Mouse (Mus musculus): ENCODE results near the gene Fam110c. TPM values are rescaled to one million over a fixed set of nuclear protein-coding genes. Genes with fewer than 3 reads are reported as not detected.
"Not testable (repeated sequence)": the region's sequence is repeated elsewhere in the genome, so short reads cannot be mapped to it uniquely, and the experiment has no call there.

Gene Fam110c
- polyA plus RNA-seq, 1 experiment from 2014 or later, result 6.9 TPM

DNA sequence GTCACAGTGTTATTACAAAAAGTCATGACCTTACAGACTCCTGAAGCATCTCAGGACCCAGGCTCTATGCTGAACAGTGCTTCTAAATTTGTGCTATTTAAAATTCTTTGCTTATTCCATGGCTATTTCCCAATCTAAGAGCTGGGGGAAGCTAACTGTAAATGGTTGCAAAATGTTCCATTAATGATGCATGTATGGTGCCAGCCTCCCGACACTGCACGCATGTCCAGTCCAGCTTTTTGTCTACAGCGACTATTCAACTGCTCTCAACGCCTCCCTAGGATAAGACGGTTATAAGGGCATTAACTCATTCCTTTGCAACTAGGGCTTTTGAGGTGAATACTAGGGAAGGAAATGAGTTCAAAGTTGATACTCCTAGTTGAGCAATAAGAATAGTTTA is 2.4 kb upstream of the Fam110c start:
- H3K4me1 ChIP-seq (ENCODE audit: insufficient read depth), result peaks cover 3% of the 10 kb centered on the region
- H3K36me3 ChIP-seq (replicated peaks; ENCODE audit: insufficient read depth, low read length), result no peaks in the 10 kb centered on the region
- TF ChIP-seq EP300 (IDR thresholded peaks at IDR 0.05; ENCODE audit: low read depth), result no peak
- no peak for TF ChIP-seq CTCF (IDR thresholded peaks at IDR 0.05; ENCODE audit: low read depth)
- H3K4me3 ChIP-seq (ENCODE audit: low read depth, low read length), result no peak overlapping the region
- no peak overlapping the region for H3K4me2 ChIP-seq (ENCODE audit: low read depth, low read length)
- ATAC-seq (no peak), DNase-seq (no peak)
- H3K27ac ChIP-seq (ENCODE audit: low read depth), result no peak overlapping the region
- 0 out of 2 replicates have a peak, but pooled peaks cover 3% of the 10 kb centered on the region for H3K27me3 ChIP-seq (ENCODE audit: insufficient read depth, low read length)
- 84% methylated on average over 5 of the region's 5 CpGs for WGBS (ENCODE audit: insufficient replicate concordance)
- H3K9me3 ChIP-seq (ENCODE audit: low read length), result no peaks in the 10 kb centered on the region
- H3K9ac ChIP-seq (replicated peaks), result no peak overlapping the region

DNA sequence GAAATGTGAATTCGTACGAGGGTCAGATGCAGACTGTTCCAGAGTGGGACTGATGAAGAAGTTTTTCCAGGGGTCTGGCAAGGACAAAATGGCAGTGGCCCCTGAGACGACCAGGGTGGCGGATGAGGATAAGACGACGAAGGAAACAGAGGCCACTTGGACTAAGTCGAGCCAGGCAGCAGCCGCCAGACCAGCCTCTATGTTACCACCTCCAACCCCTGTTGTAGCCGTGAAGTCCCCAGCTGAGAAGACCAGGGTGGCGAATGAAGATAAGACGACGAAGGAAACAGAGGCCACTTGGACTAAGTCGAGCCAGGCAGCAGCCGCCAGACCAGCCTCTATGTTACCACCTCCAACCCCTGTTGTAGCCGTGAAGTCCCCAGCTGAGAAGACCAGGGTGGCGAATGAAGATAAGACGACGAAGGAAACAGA is 710 bp downstream of the Fam110c start:
- peak; percentile 38 for ATAC-seq
- Histone ChIP-seq H3K27ac (ENCODE audit: low read depth) (peak overlapping the region; percentile 80), H3K4me3 (ENCODE audit: low read depth, low read length) (peak overlapping the region; percentile 71), H3K9ac (replicated peaks) (peak overlapping the region; percentile 76), H3K4me2 (ENCODE audit: low read depth, low read length) (peak overlapping the region; percentile 90), H3K4me1 (ENCODE audit: insufficient read depth) (peaks cover 17% of the 10 kb centered on the region)
- DNase-seq; H3K9me3 ChIP-seq (ENCODE audit: low read length); H3K36me3 ChIP-seq (replicated peaks; ENCODE audit: insufficient read depth, low read length); H3K27me3 ChIP-seq (ENCODE audit: insufficient read depth, low read length): not testable (repeated sequence)
- 0% methylated on average over 13 of the region's 18 CpGs for WGBS (ENCODE audit: insufficient replicate concordance)

DNA sequence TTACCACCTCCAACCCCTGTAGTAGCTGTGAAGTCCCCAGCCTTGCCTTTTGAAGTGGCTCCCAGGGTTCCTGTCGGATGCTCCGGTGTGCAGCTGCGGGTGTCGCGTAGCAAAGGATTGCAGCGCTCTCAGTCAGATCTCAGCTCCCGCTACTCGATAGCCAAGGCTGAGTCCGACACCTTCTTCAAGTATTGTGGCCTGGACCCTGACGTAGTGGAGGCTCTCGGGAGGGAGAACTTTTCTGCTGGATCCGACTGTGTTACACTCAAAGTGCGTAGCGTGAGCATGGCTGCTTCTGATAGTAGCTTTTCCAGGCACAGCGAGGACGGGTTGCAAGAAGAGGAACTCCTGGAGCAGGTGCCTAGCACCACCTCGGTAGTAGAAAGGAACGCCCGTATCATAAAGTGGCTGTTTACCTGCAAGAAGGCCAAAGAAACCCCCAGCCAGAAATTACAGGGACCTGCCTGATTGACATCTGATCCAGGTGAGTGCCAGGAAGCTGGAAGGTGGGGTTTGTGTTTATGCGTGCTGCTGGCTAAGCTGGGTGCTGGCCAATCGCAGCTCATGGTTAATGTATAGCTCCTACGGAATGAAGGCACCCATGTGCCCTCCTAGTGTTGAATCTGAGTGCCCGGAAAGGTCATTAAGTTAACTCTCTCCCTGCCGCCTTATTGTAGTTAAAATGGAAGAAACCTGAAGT is 1.3 kb downstream of the Fam110c start:
- Histone ChIP-seq H3K27ac (ENCODE audit: low read depth) (peak overlapping the region; percentile 77), H3K4me2 (ENCODE audit: low read depth, low read length) (peak overlapping the region; percentile 75), H3K36me3 (replicated peaks; ENCODE audit: insufficient read depth, low read length) (0 out of 2 replicates have a peak, but pooled peaks cover 4% of the 10 kb centered on the region), H3K9ac (replicated peaks) (peak overlapping the region; percentile 67), H3K4me1 (ENCODE audit: insufficient read depth) (peaks cover 18% of the 10 kb centered on the region), H3K27me3 (ENCODE audit: insufficient read depth, low read length) (0 out of 2 replicates have a peak, but pooled peaks cover 3% of the 10 kb centered on the region), H3K4me3 (ENCODE audit: low read depth, low read length) (peak overlapping the region; percentile 71), H3K9me3 (ENCODE audit: low read length) (no peaks in the 10 kb centered on the region)
- WGBS (ENCODE audit: insufficient replicate concordance), result 2% methylated on average over 24 of the region's 24 CpGs
- no peak for TF ChIP-seq EP300 (IDR thresholded peaks at IDR 0.05; ENCODE audit: low read depth)
- no peak for TF ChIP-seq CTCF (IDR thresholded peaks at IDR 0.05; ENCODE audit: low read depth)
- peak; percentile 71 for ATAC-seq
- peak; percentile 63 for DNase-seq

DNA sequence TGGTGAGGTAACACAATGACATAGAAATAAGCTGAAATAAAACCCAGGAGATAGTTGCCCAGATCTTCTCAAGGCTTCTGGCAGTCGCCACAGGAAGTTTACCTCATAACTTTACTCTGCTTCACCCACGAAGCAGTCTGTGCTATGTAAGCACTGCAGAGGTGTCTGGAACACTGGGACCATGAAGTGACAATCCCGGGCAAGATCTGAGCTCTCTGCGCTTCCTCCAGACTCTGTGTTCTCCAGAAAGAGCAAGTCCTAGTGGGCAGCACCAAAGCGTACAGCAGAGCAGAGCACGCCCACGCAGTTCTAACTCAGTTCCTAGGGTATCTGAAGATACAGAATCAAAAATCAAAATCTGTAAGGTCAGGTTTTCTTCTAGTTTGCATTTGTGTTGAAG is 3.4 kb downstream of the Fam110c start:
- H3K27ac ChIP-seq (ENCODE audit: low read depth), result no peak overlapping the region
- TF ChIP-seq EP300 (IDR thresholded peaks at IDR 0.05; ENCODE audit: low read depth), result no peak
- TF ChIP-seq CTCF (IDR thresholded peaks at IDR 0.05; ENCODE audit: low read depth), result no peak
- 67% methylated on average over 7 of the region's 7 CpGs for WGBS (ENCODE audit: insufficient replicate concordance)
- DNase-seq (no peak), ATAC-seq (no peak)
- 0 out of 2 replicates have a peak, but pooled peaks cover 3% of the 10 kb centered on the region for H3K27me3 ChIP-seq (ENCODE audit: insufficient read depth, low read length)
- H3K36me3 ChIP-seq (replicated peaks; ENCODE audit: insufficient read depth, low read length), result 0 out of 2 replicates have a peak, but pooled peaks cover 4% of the 10 kb centered on the region
- H3K9me3 ChIP-seq (ENCODE audit: low read length), result no peaks in the 10 kb centered on the region
- peaks cover 34% of the 10 kb centered on the region for H3K4me1 ChIP-seq (ENCODE audit: insufficient read depth)
- H3K9ac ChIP-seq (replicated peaks), result peak overlapping the region; percentile 38; the same call in 1 of the 2 replicates
- peak overlapping the region; percentile 75 for H3K4me2 ChIP-seq (ENCODE audit: low read depth, low read length)
- peak overlapping the region; percentile 71; the same call in 1 of the 2 replicates for H3K4me3 ChIP-seq (ENCODE audit: low read depth, low read length)

DNA sequence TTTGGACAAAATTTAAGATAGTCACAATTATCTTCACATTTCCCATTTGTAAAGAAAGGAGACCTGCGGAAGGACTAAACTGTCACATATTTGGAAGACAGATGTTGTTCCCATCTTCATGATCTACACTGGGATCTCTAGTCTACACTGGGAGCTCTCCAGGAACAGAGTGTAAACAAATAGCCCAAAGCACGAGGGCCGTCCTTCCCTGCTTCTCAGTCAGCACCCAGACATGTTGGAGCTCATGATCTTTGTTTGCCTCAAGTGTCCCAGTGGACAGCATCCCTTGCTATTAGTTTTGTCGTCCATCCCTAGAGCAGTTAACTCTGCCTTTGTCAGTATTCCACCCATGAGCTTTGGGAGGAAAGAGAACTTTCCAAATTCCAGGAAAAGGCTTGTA is 4.4 kb downstream of the Fam110c start:
- no peak overlapping the region for H3K4me3 ChIP-seq (ENCODE audit: low read depth, low read length)
- DNase-seq, result no peak
- no peak for ATAC-seq
- WGBS (ENCODE audit: insufficient replicate concordance), result 57% methylated on average over 4 of the region's 4 CpGs
- TF ChIP-seq EP300 (IDR thresholded peaks at IDR 0.05; ENCODE audit: low read depth) (no peak), CTCF (IDR thresholded peaks at IDR 0.05; ENCODE audit: low read depth) (no peak)
- H3K9me3 ChIP-seq (ENCODE audit: low read length), result no peaks in the 10 kb centered on the region
- 0 out of 2 replicates have a peak overlapping the region, but pooled peaks have one; percentile 15 for H3K4me2 ChIP-seq (ENCODE audit: low read depth, low read length)
- H3K27ac ChIP-seq (ENCODE audit: low read depth), result no peak overlapping the region
- no peak overlapping the region for H3K9ac ChIP-seq (replicated peaks)
- H3K4me1 ChIP-seq (ENCODE audit: insufficient read depth), result peaks cover 41% of the 10 kb centered on the region
- 0 out of 2 replicates have a peak, but pooled peaks cover 3% of the 10 kb centered on the region for H3K27me3 ChIP-seq (ENCODE audit: insufficient read depth, low read length)
- 0 out of 2 replicates have a peak, but pooled peaks cover 4% of the 10 kb centered on the region for H3K36me3 ChIP-seq (replicated peaks; ENCODE audit: insufficient read depth, low read length)

DNA sequence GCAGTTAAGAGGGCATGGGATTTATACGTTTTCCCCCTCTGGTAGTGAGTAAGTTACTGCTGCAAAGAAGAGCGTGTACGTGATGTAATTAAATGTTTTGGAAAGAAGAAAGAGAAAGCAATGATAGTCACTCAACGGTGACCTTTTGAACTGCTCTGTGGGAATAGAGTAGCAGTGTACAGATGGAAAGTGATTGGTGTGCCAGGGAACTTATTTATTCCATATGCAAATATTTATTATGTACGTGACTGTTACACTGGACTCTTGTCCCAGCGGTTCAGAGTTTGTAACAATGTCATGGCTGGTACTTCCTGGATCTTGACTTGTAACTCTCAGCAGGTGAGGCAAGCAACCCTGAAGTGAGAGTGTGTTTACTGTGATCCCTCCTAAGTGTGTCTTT is 6.7 kb downstream of the Fam110c start:
- Histone ChIP-seq H3K4me3 (ENCODE audit: low read depth, low read length) (no peak overlapping the region), H3K9me3 (ENCODE audit: low read length) (no peaks in the 10 kb centered on the region), H3K36me3 (replicated peaks; ENCODE audit: insufficient read depth, low read length) (0 out of 2 replicates have a peak, but pooled peaks cover 4% of the 10 kb centered on the region), H3K4me1 (ENCODE audit: insufficient read depth) (peaks cover 50% of the 10 kb centered on the region), H3K4me2 (ENCODE audit: low read depth, low read length) (no peak overlapping the region), H3K9ac (replicated peaks) (no peak overlapping the region), H3K27me3 (ENCODE audit: insufficient read depth, low read length) (no peaks in the 10 kb centered on the region), H3K27ac (ENCODE audit: low read depth) (peak overlapping the region; percentile 58)
- ATAC-seq (peak; percentile 62), DNase-seq (no peak)
- WGBS (ENCODE audit: insufficient replicate concordance), result 63% methylated on average over 6 of the region's 6 CpGs
- no peak for TF ChIP-seq CTCF (IDR thresholded peaks at IDR 0.05; ENCODE audit: low read depth)
- TF ChIP-seq EP300 (IDR thresholded peaks at IDR 0.05; ENCODE audit: low read depth), result no peak
